Mouse (Mus musculus): Measurements from ENCODE around the gene Prex1. TPM values are rescaled to one million over a fixed set of nuclear protein-coding genes. Genes with fewer than 3 reads are reported as not detected.

The Prex1 gene
- polyA plus RNA-seq, 1 experiment, result 20.1 TPM

- TF ChIP-seq POLR2A (IDR thresholded peaks at IDR 0.05; ENCODE audit: low read depth, low read length), result no peak
- TF ChIP-seq CTCF (IDR thresholded peaks at IDR 0.05; ENCODE audit: extremely low read depth, insufficient read length, insufficient replicate concordance, low read depth, low read length), result no peak
- 55% methylated on average over 8 of the region's 8 CpGs for WGBS
- Histone ChIP-seq H3K27me3 (ENCODE audit: control insufficient read depth, insufficient read depth, low read length) (no peaks in the 10 kb centered on the region), H3K36me3 (ENCODE audit: control insufficient read depth, insufficient read depth, low read length) (no peaks in the 10 kb centered on the region), H3K4me3 (ENCODE audit: low read depth, low read length) (no peak overlapping the region), H3K4me1 (ENCODE audit: control insufficient read depth, insufficient read depth, insufficient read length, low read length) (peaks cover 12% of the 10 kb centered on the region), H3K27ac (ENCODE audit: insufficient read depth, low read depth, low read length) (no peak overlapping the region)
Observed at GRCm38 (mm10) chr2:166671019-166671418, 42.6 kb downstream of the Prex1 start.

- peaks cover 5% of the 10 kb centered on the region; the same call in 1 of the 2 replicates for H3K4me1 ChIP-seq (ENCODE audit: control insufficient read depth, insufficient read depth, insufficient read length, low read length)
- 51% methylated on average over 9 of the region's 9 CpGs for WGBS
- H3K36me3 ChIP-seq (ENCODE audit: control insufficient read depth, insufficient read depth, low read length), result no peaks in the 10 kb centered on the region
Observed at GRCm38 (mm10) chr2:166669922-166670321, 43.7 kb downstream of the Prex1 start.

GRCm38 (mm10) chr2:166667790-166668695 is 45.6 kb downstream of the Prex1 start:
- H3K27me3 ChIP-seq (ENCODE audit: control insufficient read depth, insufficient read depth, low read length), result no peaks in the 10 kb centered on the region
- TF ChIP-seq CTCF (IDR thresholded peaks at IDR 0.05; ENCODE audit: extremely low read depth, insufficient read length, insufficient replicate concordance, low read depth, low read length) (no peak), POLR2A (IDR thresholded peaks at IDR 0.05; ENCODE audit: low read depth, low read length) (no peak)
- H3K4me3 ChIP-seq (ENCODE audit: low read depth, low read length), result no peak overlapping the region
- 68% methylated on average over 22 of the region's 22 CpGs for WGBS
- peaks cover under 1% of the 10 kb centered on the region; the same call in 1 of the 2 replicates for H3K4me1 ChIP-seq (ENCODE audit: control insufficient read depth, insufficient read depth, insufficient read length, low read length)
- no peak overlapping the region for H3K27ac ChIP-seq (ENCODE audit: insufficient read depth, low read depth, low read length)
- H3K36me3 ChIP-seq (ENCODE audit: control insufficient read depth, insufficient read depth, low read length), result no peaks in the 10 kb centered on the region

More at GRCm38 (mm10) chr2:166669922-166670321, 43.7 kb downstream of the Prex1 start:
- H3K27ac ChIP-seq (ENCODE audit: insufficient read depth, low read depth, low read length), result no peak overlapping the region
- no peak overlapping the region for H3K4me3 ChIP-seq (ENCODE audit: low read depth, low read length)
- H3K27me3 ChIP-seq (ENCODE audit: control insufficient read depth, insufficient read depth, low read length), result no peaks in the 10 kb centered on the region
- TF ChIP-seq CTCF (IDR thresholded peaks at IDR 0.05; ENCODE audit: extremely low read depth, insufficient read length, insufficient replicate concordance, low read depth, low read length) (no peak), POLR2A (IDR thresholded peaks at IDR 0.05; ENCODE audit: low read depth, low read length) (no peak)

- Histone ChIP-seq H3K27me3 (ENCODE audit: control insufficient read depth, insufficient read depth, low read length) (no peaks in the 10 kb centered on the region), H3K27ac (ENCODE audit: insufficient read depth, low read depth, low read length) (no peak overlapping the region), H3K36me3 (ENCODE audit: control insufficient read depth, insufficient read depth, low read length) (no peaks in the 10 kb centered on the region), H3K4me1 (ENCODE audit: control insufficient read depth, insufficient read depth, insufficient read length, low read length) (peaks cover 4% of the 10 kb centered on the region; the same call in 1 of the 2 replicates), H3K4me3 (ENCODE audit: low read depth, low read length) (no peak overlapping the region)
- WGBS, result 83% methylated on average over 13 of the region's 13 CpGs
- no peak for TF ChIP-seq CTCF (IDR thresholded peaks at IDR 0.05; ENCODE audit: extremely low read depth, insufficient read length, insufficient replicate concordance, low read depth, low read length)
- no peak for TF ChIP-seq POLR2A (IDR thresholded peaks at IDR 0.05; ENCODE audit: low read depth, low read length)
Observed at GRCm38 (mm10) chr2:166666175-166666574, 47.5 kb downstream of the Prex1 start.

- Histone ChIP-seq H3K4me1 (ENCODE audit: control insufficient read depth, insufficient read depth, insufficient read length, low read length) (peaks cover 7% of the 10 kb centered on the region; the same call in 1 of the 2 replicates), H3K27ac (ENCODE audit: insufficient read depth, low read depth, low read length) (no peak overlapping the region), H3K27me3 (ENCODE audit: control insufficient read depth, insufficient read depth, low read length) (no peaks in the 10 kb centered on the region), H3K4me3 (ENCODE audit: low read depth, low read length) (no peak overlapping the region), H3K36me3 (ENCODE audit: control insufficient read depth, insufficient read depth, low read length) (no peaks in the 10 kb centered on the region)
- TF ChIP-seq POLR2A (IDR thresholded peaks at IDR 0.05; ENCODE audit: low read depth, low read length), result no peak
- no peak for TF ChIP-seq CTCF (IDR thresholded peaks at IDR 0.05; ENCODE audit: extremely low read depth, insufficient read length, insufficient replicate concordance, low read depth, low read length)
- WGBS, result 61% methylated on average over 6 of the region's 6 CpGs
Observed at GRCm38 (mm10) chr2:166665244-166665922, 48.2 kb downstream of the Prex1 start.

- WGBS, result 82% methylated on average over 15 of the region's 15 CpGs
- H3K4me3 ChIP-seq (ENCODE audit: low read depth, low read length), result no peak overlapping the region
- no peak for TF ChIP-seq POLR2A (IDR thresholded peaks at IDR 0.05; ENCODE audit: low read depth, low read length)
- TF ChIP-seq CTCF (IDR thresholded peaks at IDR 0.05; ENCODE audit: extremely low read depth, insufficient read length, insufficient replicate concordance, low read depth, low read length), result no peak
- H3K27me3 ChIP-seq (ENCODE audit: control insufficient read depth, insufficient read depth, low read length), result no peaks in the 10 kb centered on the region
- H3K36me3 ChIP-seq (ENCODE audit: control insufficient read depth, insufficient read depth, low read length), result no peaks in the 10 kb centered on the region
- peaks cover 7% of the 10 kb centered on the region; the same call in 1 of the 2 replicates for H3K4me1 ChIP-seq (ENCODE audit: control insufficient read depth, insufficient read depth, insufficient read length, low read length)
- H3K27ac ChIP-seq (ENCODE audit: insufficient read depth, low read depth, low read length), result no peak overlapping the region
Observed at GRCm38 (mm10) chr2:166664506-166664905, 49.1 kb downstream of the Prex1 start.

Measured in small intestine, adult 2 months (tissue).